Mouse (Mus musculus) brain, embryonic 14.5 days (tissue): Measurements from ENCODE around the gene Abca8a.

Experiments used
- CTCF ChIP-seq: fragments of 200-500 bp; IDR thresholded peaks from 2 replicates; pipeline ENCODE4 v1.5.1; 2012; ENCODE audit warnings: inconsistent platforms, mild to moderate bottlenecking, moderate library complexity, borderline replicate concordance; ENCODE audit not compliant: insufficient read depth, insufficient read length; ENCODE audit errors: extremely low read depth
- POLR2A ChIP-seq: fragments of 200-500 bp; IDR thresholded peaks from 2 replicates; pipeline ENCODE4 v1.6.1; 2012; ENCODE audit warnings: mild to moderate bottlenecking, inconsistent platforms, borderline replicate concordance; ENCODE audit not compliant: poor library complexity, insufficient read depth, insufficient read length, severe bottlenecking; ENCODE audit errors: extremely low read depth

- TF ChIP-seq POLR2A: no peak
- TF ChIP-seq CTCF: no peak
These were observed at the start of gene Abca8a for GRCm38 (mm10) chr11:110095858-110096257.
